Mouse (Mus musculus) liver, postnatal 0 days (tissue): Measurements from ENCODE around the gene Acad12. TPM values are rescaled to one million over a fixed set of nuclear protein-coding genes. Genes with fewer than 3 reads are reported as not detected.

Source experiments
- ATAC-seq: fragments of 200-750 bp; cut with Nextera tagmentation; 2 replicates; pipeline ENCODE4 v1.8.0; 2017; ENCODE audit warnings: mild to moderate bottlenecking, moderate library complexity
- DNase-seq: peaks from one replicate; pipeline ENCODE4 v3.0.0-alpha.2; 2016
- H3K27ac ChIP-seq: fragments of 300-500 bp; sonication (generic); 2 replicates; pipeline ENCODE4 v1.5.1; 2014; ENCODE audit warnings: antibody characterized with exemption, moderate library complexity, mild to moderate bottlenecking, low read depth
- H3K27me3 ChIP-seq: fragments of 300-500 bp; sonication (generic); 2 replicates; pipeline ENCODE4 v1.6.1; 2014; ENCODE audit warnings: low read length, control low read depth, mixed read lengths; ENCODE audit not compliant: insufficient read depth
- H3K36me3 ChIP-seq: fragments of 300-500 bp; sonication (generic); replicated peaks from 2 replicates; pipeline ENCODE4 v1.6.1; 2014; ENCODE audit warnings: mild to moderate bottlenecking, control low read depth, low read length, moderate library complexity, mixed read lengths; ENCODE audit not compliant: insufficient read depth
- H3K4me1 ChIP-seq: fragments of 300-500 bp; sonication (generic); 2 replicates; pipeline ENCODE4 v1.6.1; 2014; ENCODE audit warnings: antibody characterized with exemption, mild to moderate bottlenecking, control low read depth; ENCODE audit not compliant: insufficient read depth
- H3K4me2 ChIP-seq: fragments of 300-500 bp; sonication (generic); 2 replicates; pipeline ENCODE4 v1.6.1; 2014; ENCODE audit warnings: low read depth, mild to moderate bottlenecking, low read length, moderate library complexity, mixed read lengths
- H3K4me3 ChIP-seq: fragments of 300-500 bp; sonication (generic); 2 replicates; pipeline ENCODE4 v1.5.1; 2014; ENCODE audit warnings: low read depth, low read length
- H3K9ac ChIP-seq: fragments of 300-500 bp; sonication (generic); replicated peaks from 2 replicates; pipeline ENCODE4 v1.6.1; 2014; ENCODE audit warnings: mild to moderate bottlenecking, moderate library complexity
- H3K9me3 ChIP-seq: fragments of 300-500 bp; sonication (generic); 2 replicates; pipeline ENCODE4 v1.6.1; 2016; ENCODE audit warnings: mild to moderate bottlenecking, control low read depth, low read length, mixed read lengths
- CTCF ChIP-seq: sonication (generic); IDR thresholded peaks from 2 replicates; pipeline ENCODE4 v1.5.1; 2016; ENCODE audit warnings: antibody characterized with exemption, low read depth
- EP300 ChIP-seq: IDR thresholded peaks from 2 replicates; pipeline ENCODE4 v1.6.1; 2016; ENCODE audit warnings: antibody characterized with exemption, low read depth, mild to moderate bottlenecking
- WGBS: fragments of 180-500 bp; shearing (Covaris S2); extraction: QIAGEN DNeasy Blood & Tissue Kit; methylation state at CpG from one replicate; pipeline ENCODE4 v1.1.7; 2014; ENCODE audit not compliant: insufficient replicate concordance; 5-methylcytosine and 5-hydroxymethylcytosine counted together
- polyA plus RNA-seq: library from polyadenylated mRNA; unstranded; fragments of >200 nt; fragmentation: Nextera tagmentation; extraction: Ambion mirVana; gene quantifications from 2 replicates; pipeline ENCODE4 v1.2.1, GENCODE M21; 2015

Gene Acad12
- 1.6 and 2.1 TPM in 2 replicates for polyA plus RNA-seq

- H3K9me3 ChIP-seq = no peaks in the 10 kb centered on the region
- H3K9ac ChIP-seq = peak within 1 kb of the TSS; percentile 87
- peaks cover 11% of the 10 kb centered on the region; the same call in 1 of the 2 replicates for H3K4me1 ChIP-seq
- H3K36me3 ChIP-seq = no peaks in the 10 kb centered on the region; the same call in 1 of the 2 replicates
- H3K27ac ChIP-seq = peak within 1 kb of the TSS; percentile 90
- no peak for TF ChIP-seq EP300
- peak; percentile 17; the same call in 1 of the 2 replicates for TF ChIP-seq CTCF
- peak; percentile 95 for DNase-seq
- WGBS = 1% methylated on average over 57 of the region's 58 CpGs
- peak within 1 kb of the TSS; percentile 92 for H3K4me3 ChIP-seq
- H3K27me3 ChIP-seq = no peaks in the 10 kb centered on the region
- ATAC-seq = peak; percentile 90
- peak within 1 kb of the TSS; percentile 86 for H3K4me2 ChIP-seq
Measured at GRCm38 (mm10) chr5:121618592-121619513, at the start of gene Acad12. TSS of gene Acad12 (minus strand) at chr5:121618938.

- Histone ChIP-seq H3K27me3 (no peaks in the 10 kb centered on the region), H3K27ac (no peak overlapping the region), H3K4me3 (no peak overlapping the region), H3K4me1 (peaks cover 7% of the 10 kb centered on the region), H3K4me2 (no peak overlapping the region), H3K9ac (no peak overlapping the region), H3K9me3 (no peaks in the 10 kb centered on the region), H3K36me3 (peaks cover 63% of the 10 kb centered on the region)
- 74% methylated on average over 6 of the region's 6 CpGs for WGBS
- ATAC-seq = no peak
- DNase-seq = no peak
- TF ChIP-seq CTCF = no peak
- no peak for TF ChIP-seq EP300
Measured at GRCm38 (mm10) chr5:121668411-121668810, 49.7 kb upstream of the Acad12 start.

DNA sequence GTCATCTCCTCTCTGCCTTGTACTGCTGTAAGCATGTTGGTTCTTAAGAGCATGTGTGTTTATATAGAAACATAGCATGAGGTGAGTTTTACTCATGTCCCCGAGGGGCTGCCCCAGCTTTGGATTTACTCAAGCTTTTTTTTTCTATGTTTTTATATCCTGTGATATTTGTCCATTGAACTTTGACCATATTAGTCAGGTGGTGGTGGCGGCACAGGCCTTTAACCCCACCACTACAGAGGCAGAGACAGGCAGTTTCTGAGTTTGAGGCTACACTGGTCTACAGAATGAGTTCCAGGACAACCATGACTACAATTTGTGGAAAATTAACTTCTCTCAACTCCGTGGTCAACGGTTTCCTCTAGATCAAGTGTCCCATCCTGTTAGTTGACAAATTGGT is 48.3 kb upstream of the Acad12 start:
- H3K9ac ChIP-seq = no peak overlapping the region
- H3K4me2 ChIP-seq = no peak overlapping the region
- DNase-seq = no peak
- no peaks in the 10 kb centered on the region for H3K27me3 ChIP-seq
- H3K4me1 ChIP-seq = peaks cover 12% of the 10 kb centered on the region
- H3K27ac ChIP-seq = 0 out of 2 replicates have a peak overlapping the region, but pooled peaks have one; percentile 3
- H3K4me3 ChIP-seq = no peak overlapping the region
- ATAC-seq = no peak
- H3K36me3 ChIP-seq = peaks cover 60% of the 10 kb centered on the region
- H3K9me3 ChIP-seq = no peaks in the 10 kb centered on the region
- WGBS = 56% methylated on average over 4 of the region's 4 CpGs
- no peak for TF ChIP-seq EP300
- TF ChIP-seq CTCF = no peak

DNA sequence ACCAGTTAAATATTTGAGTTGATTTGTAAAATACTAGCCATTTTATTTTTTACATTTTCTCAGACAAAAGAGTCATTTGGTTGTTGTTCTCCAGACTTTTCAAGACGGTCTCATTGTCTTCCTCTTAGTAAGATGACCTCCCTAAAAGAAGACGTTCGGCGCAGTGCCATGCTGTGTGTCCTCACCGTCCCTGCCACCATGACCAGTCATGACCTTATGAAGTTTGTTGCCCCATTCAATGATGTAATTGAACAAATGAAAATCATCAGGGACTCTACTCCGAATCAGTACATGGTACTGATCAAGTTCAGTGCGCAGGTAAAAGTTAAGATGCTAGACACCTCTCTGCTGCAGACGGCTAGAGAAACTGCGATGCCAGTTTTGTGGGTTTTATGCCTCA is 46.2 kb upstream of the Acad12 start:
- H3K4me2 ChIP-seq = no peak overlapping the region
- no peaks in the 10 kb centered on the region for H3K9me3 ChIP-seq
- H3K36me3 ChIP-seq = peaks cover 50% of the 10 kb centered on the region
- no peak overlapping the region; the same call in 1 of the 2 replicates for H3K27ac ChIP-seq
- ATAC-seq (no peak), DNase-seq (no peak)
- WGBS = 93% methylated on average over 9 of the region's 9 CpGs
- no peak for TF ChIP-seq CTCF
- no peak for TF ChIP-seq EP300
- H3K27me3 ChIP-seq = no peaks in the 10 kb centered on the region
- no peak overlapping the region for H3K9ac ChIP-seq
- peaks cover 20% of the 10 kb centered on the region for H3K4me1 ChIP-seq
- no peak overlapping the region for H3K4me3 ChIP-seq

GRCm38 (mm10) chr5:121664078-121664477 is 45.3 kb upstream of the Acad12 start:
- Histone ChIP-seq H3K9ac (no peak overlapping the region; the same call in 1 of the 2 replicates), H3K27ac (peak overlapping the region; percentile 90), H3K4me2 (0 out of 2 replicates have a peak overlapping the region, but pooled peaks have one; percentile 6), H3K4me3 (no peak overlapping the region), H3K9me3 (no peaks in the 10 kb centered on the region), H3K4me1 (peaks cover 25% of the 10 kb centered on the region), H3K36me3 (peaks cover 47% of the 10 kb centered on the region), H3K27me3 (no peaks in the 10 kb centered on the region)
- DNase-seq = no peak
- 77% methylated on average over 6 of the region's 6 CpGs for WGBS
- TF ChIP-seq CTCF (no peak), EP300 (no peak)
- ATAC-seq = no peak

- 70% methylated on average over 8 of the region's 8 CpGs for WGBS
- TF ChIP-seq CTCF (no peak), EP300 (peak; percentile 78)
- Histone ChIP-seq H3K27ac (peak overlapping the region; percentile 90), H3K36me3 (peaks cover 44% of the 10 kb centered on the region), H3K27me3 (no peaks in the 10 kb centered on the region), H3K4me1 (peaks cover 25% of the 10 kb centered on the region), H3K9me3 (no peaks in the 10 kb centered on the region), H3K9ac (no peak overlapping the region; the same call in 1 of the 2 replicates), H3K4me3 (no peak overlapping the region), H3K4me2 (peak overlapping the region; percentile 22; the same call in 1 of the 2 replicates)
- ATAC-seq (peak; percentile 75), DNase-seq (no peak)
Measured at GRCm38 (mm10) chr5:121663456-121663855, 44.7 kb upstream of the Acad12 start.
